Mouse (Mus musculus): ENCODE measurements around the gene Cpeb4. TPM values are rescaled to one million over a fixed set of nuclear protein-coding genes. Genes with fewer than 3 reads are reported as not detected.
"Not testable (repeated sequence)": the region's sequence is repeated elsewhere in the genome, so short reads cannot be mapped to it uniquely, and the experiment has no call there.

The Cpeb4 gene
- polyA plus RNA-seq, 1 experiment from 2014 or later, result 5.4 TPM

- H3K4me3 ChIP-seq, result no peak overlapping the region
- no peak for DNase-seq (ENCODE audit: low spot score)
- no peaks in the 10 kb centered on the region for H3K9me3 ChIP-seq
- H3K36me3 ChIP-seq, result no peaks in the 10 kb centered on the region
- 47% methylated on average over 8 of the region's 8 CpGs for WGBS
- H3K27me3 ChIP-seq (ENCODE audit: insufficient read depth, poor library complexity, severe bottlenecking), result no peaks in the 10 kb centered on the region
- peaks cover 3% of the 10 kb centered on the region for H3K4me1 ChIP-seq
- no peak overlapping the region for H3K27ac ChIP-seq
Measured at GRCm38 (mm10) chr11:31974826-31975225, 102.8 kb downstream of the Cpeb4 start.

DNA sequence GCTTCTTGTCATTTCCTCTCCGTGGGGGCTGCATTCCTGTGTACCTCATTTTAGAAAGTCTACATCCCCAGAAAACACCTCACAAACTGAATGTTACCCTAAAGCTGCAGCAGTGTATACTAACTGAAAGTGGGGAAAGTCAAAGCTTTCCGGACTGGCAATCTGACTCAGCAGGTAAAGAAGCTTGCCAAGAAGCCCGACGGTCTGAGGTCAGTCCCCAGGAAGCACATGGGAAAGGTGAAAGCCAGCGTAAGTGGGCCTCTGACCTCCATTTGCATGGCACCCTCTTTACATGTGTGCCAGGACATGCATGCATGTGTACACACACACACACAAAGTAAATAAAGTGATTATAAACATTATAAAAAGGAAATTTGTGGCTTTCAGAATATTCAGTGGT is 103.7 kb downstream of the Cpeb4 start:
- 85% methylated on average over 5 of the region's 5 CpGs for WGBS

GRCm38 (mm10) chr11:31976137-31976536 is 104.1 kb downstream of the Cpeb4 start:
- peaks cover 3% of the 10 kb centered on the region for H3K4me1 ChIP-seq
- H3K4me3 ChIP-seq, result no peak overlapping the region
- no peaks in the 10 kb centered on the region for H3K36me3 ChIP-seq
- H3K27me3 ChIP-seq (ENCODE audit: insufficient read depth, poor library complexity, severe bottlenecking), result no peaks in the 10 kb centered on the region
- WGBS, result 57% methylated on average over 5 of the region's 5 CpGs
- no peaks in the 10 kb centered on the region for H3K9me3 ChIP-seq
- DNase-seq (ENCODE audit: low spot score), result no peak
- H3K27ac ChIP-seq, result no peak overlapping the region

More for the DNA sequence above, 103.7 kb downstream of the Cpeb4 start:
- no peaks in the 10 kb centered on the region for H3K9me3 ChIP-seq
- no peaks in the 10 kb centered on the region for H3K36me3 ChIP-seq
- no peaks in the 10 kb centered on the region for H3K27me3 ChIP-seq (ENCODE audit: insufficient read depth, poor library complexity, severe bottlenecking)
- H3K4me1 ChIP-seq, result peaks cover 3% of the 10 kb centered on the region
- no peak overlapping the region for H3K27ac ChIP-seq
- no peak overlapping the region for H3K4me3 ChIP-seq
- DNase-seq (ENCODE audit: low spot score), result no peak

DNA sequence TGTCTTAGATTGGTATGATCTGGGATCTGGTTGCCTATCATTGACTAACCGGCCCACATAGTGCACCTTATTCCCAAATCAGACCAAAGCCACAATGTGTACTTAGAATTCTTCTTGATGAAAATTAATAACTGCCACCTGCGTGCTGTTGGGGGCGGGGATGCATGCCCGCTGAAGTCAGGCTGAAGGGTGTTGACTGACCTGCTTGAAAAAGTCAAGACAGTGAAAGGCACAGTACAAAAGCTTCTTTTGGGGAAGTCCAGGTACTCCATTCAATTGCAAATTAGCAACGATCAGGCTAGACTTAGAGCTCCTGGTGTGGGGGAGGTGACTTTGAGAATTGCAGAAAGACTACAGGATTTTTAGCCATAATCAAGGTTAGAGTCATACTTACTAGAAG is 108.1 kb downstream of the Cpeb4 start:
- H3K4me3 ChIP-seq; H3K27ac ChIP-seq; DNase-seq (ENCODE audit: low spot score); H3K27me3 ChIP-seq (ENCODE audit: insufficient read depth, poor library complexity, severe bottlenecking); H3K9me3 ChIP-seq; H3K4me1 ChIP-seq; H3K36me3 ChIP-seq: not testable (repeated sequence)
- 86% methylated on average over 5 of the region's 5 CpGs for WGBS

DNA sequence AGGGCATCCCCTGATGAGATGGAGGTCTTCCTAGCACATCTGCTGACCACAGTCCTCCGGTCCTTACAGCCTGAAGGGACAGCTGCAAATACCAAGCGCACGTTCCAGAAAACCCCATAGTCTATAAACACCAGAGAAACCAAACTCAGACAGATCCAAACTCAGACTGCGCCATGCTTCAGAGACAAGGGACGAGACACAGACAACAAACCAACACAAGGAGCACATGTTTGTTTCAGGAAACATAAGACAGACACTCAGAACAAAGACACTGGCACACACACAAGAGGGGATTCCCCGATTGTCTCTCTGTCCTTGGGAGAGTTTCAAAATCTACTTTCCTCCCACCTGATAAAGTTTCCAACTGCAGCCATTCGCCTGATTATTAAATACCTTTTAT is 109.8 kb downstream of the Cpeb4 start:
- WGBS, result 89% methylated on average over 7 of the region's 7 CpGs
- H3K4me3 ChIP-seq, result no peak overlapping the region
- H3K27ac ChIP-seq, result no peak overlapping the region

GRCm38 (mm10) chr11:31982247-31982943 is 110.4 kb downstream of the Cpeb4 start:
- not testable (repeated sequence) for DNase-seq (ENCODE audit: low spot score); H3K27ac ChIP-seq; H3K9me3 ChIP-seq; H3K27me3 ChIP-seq (ENCODE audit: insufficient read depth, poor library complexity, severe bottlenecking); H3K4me1 ChIP-seq; H3K4me3 ChIP-seq; H3K36me3 ChIP-seq
- WGBS, result 76% methylated on average over 13 of the region's 13 CpGs

More for the DNA sequence above, 109.8 kb downstream of the Cpeb4 start:
- H3K36me3 ChIP-seq, result no peaks in the 10 kb centered on the region
- H3K4me1 ChIP-seq, result no peaks in the 10 kb centered on the region
- H3K27me3 ChIP-seq (ENCODE audit: insufficient read depth, poor library complexity, severe bottlenecking), result no peaks in the 10 kb centered on the region
- no peak for DNase-seq (ENCODE audit: low spot score)
- no peaks in the 10 kb centered on the region for H3K9me3 ChIP-seq

DNA sequence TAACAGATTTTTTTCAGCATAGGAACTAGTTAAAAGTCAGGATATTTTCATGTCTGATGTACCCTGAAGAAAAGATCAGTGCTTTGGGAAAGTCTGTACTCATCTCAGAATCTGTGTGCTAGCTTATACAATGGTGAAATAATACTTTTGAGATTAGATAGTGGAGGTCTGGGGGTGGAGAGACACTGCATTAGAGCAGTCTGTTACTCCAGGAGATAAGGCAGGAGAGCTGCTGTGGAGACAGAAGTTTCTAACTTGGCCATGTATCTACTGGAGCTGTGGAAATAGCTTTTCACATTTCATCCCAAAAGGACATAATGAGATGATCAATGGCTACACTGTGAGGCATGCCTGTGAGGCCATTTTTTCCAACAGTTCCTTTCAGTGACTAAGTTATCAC is 111.2 kb downstream of the Cpeb4 start:
- Histone ChIP-seq H3K4me3 (no peak overlapping the region), H3K9me3 (no peaks in the 10 kb centered on the region), H3K27me3 (ENCODE audit: insufficient read depth, poor library complexity, severe bottlenecking) (no peaks in the 10 kb centered on the region), H3K27ac (no peak overlapping the region), H3K36me3 (no peaks in the 10 kb centered on the region), H3K4me1 (no peaks in the 10 kb centered on the region)
- DNase-seq (ENCODE audit: low spot score), result no peak

- 70% methylated on average over 2 of the region's 2 CpGs for WGBS
Measured at GRCm38 (mm10) chr11:31984786-31985185, 112.8 kb downstream of the Cpeb4 start.

More at GRCm38 (mm10) chr11:31984786-31985185, 112.8 kb downstream of the Cpeb4 start:
- Histone ChIP-seq H3K36me3 (no peaks in the 10 kb centered on the region), H3K27me3 (ENCODE audit: insufficient read depth, poor library complexity, severe bottlenecking) (no peaks in the 10 kb centered on the region), H3K4me3 (no peak overlapping the region), H3K4me1 (no peaks in the 10 kb centered on the region), H3K27ac (no peak overlapping the region), H3K9me3 (no peaks in the 10 kb centered on the region)
- no peak for DNase-seq (ENCODE audit: low spot score)

Other genes with a start within 250 kb of the Cpeb4 start
- gene Bod1, start 200.3 kb upstream of the Cpeb4 start, polyA plus RNA-seq (2016; fragmentation: Nextera tagmentation; extraction: Ambion mirVana), result 65.5 and 81.7 TPM in 2 replicates
- gene 4930524B15Rik, start 93.4 kb downstream of the Cpeb4 start, polyA plus RNA-seq (2016; fragmentation: Nextera tagmentation; extraction: Ambion mirVana), result 0.30 and 0.35 TPM in 2 replicates
- 0.84 and 2.7 TPM in 2 replicates for gene Nsg2, start 128.3 kb downstream of the Cpeb4 start, polyA plus RNA-seq (2016; fragmentation: Nextera tagmentation; extraction: Ambion mirVana)

Data from heart, embryonic 10.5 days (tissue).